Mouse (Mus musculus) stomach, adult 2 months (tissue): ENCODE data around the gene Olfr55. TPM values are rescaled to one million over a fixed set of nuclear protein-coding genes. Genes with fewer than 3 reads are reported as not detected.

Experiments
- polyA plus RNA-seq: library from polyadenylated mRNA; depleted of rRNA; stranded (reverse); fragments of >200 nt; gene quantifications from 2 replicates; pipeline ENCODE4 v1.2.3, GENCODE M21; 2012; rRNA removed

The Olfr55 gene
- polyA plus RNA-seq: not detected in 2 replicates

DNA sequence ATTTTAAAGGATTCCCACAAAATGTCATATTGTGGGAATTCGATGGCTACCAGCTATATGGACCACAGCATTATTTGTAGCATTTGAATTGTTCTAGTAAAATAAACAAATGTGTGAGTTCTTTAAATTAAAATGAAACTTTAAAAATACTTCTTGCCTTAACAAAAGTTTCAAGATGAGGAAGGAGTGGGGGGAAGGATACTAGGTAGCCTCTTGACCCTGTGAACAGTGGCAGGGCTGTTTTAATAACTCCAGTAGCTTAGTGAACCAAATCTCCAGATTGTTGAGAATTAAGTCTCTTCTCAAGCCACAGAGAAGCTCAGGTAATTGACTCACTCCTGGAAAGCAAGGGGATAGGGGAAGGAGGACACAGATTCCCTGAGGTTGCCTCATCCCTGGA, at the start of gene Olfr55:
Gene Olfr55, plus strand, starts transcription at position 301 of the 400 bp plus-strand sequence.

GRCm38 (mm10) chr17:33139261-33139820, 28.9 kb upstream of the Olfr55 start, which contains the start of gene Morc2b:
Morc2b (minus strand) TSS chr17:33139683.

DNA sequence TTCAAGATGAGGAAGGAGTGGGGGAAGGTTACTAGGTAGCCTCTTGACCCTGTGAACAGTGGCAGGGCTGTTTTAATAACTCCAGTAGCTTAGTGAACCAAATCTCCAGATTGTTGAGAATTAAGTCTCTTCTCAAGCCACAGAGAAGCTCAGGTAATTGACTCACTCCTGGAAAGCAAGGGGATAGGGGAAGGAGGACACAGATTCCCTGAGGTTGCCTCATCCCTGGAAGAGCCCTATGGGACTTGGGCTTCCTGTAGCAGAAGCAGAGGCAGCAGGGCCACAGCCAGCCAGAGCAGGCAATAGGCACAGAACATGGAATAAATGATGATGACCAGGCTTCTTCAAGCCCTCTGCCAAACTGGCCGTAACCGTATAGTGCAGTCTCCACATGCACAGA, 22.8 kb downstream of the Olfr55 start, which contains the start of gene Olfr239:
Gene Olfr239, plus strand, starts transcription at position 301 of the 400 bp plus-strand sequence.

GRCm38 (mm10) chr17:33221590-33221989, 53.3 kb downstream of the Olfr55 start, which contains the start of gene Olfr1564:
Olfr1564 (minus strand) TSS chr17:33221690.

Other genes with a start within 250 kb of the Olfr55 start
- gene Cyp4f13, start 221.0 kb upstream of the Olfr55 start, polyA plus RNA-seq: 26.1 and 29.8 TPM in 2 replicates
- gene Zfp472, start 202.6 kb upstream of the Olfr55 start, polyA plus RNA-seq: 0.09 and 0.18 TPM in 2 replicates
- gene Zfp952, start 175.3 kb upstream of the Olfr55 start, polyA plus RNA-seq: 0.12 and 0.41 TPM in 2 replicates
- gene Zfp763, start 135.0 kb upstream of the Olfr55 start, polyA plus RNA-seq: 0.03 TPM in 1 of 2 replicates, not detected in the other
- gene 4921501E09Rik, start 100.4 kb upstream of the Olfr55 start, polyA plus RNA-seq: not detected in 2 replicates
- gene Zfp563, start 79.1 kb upstream of the Olfr55 start, polyA plus RNA-seq: 0.26 and 0.51 TPM in 2 replicates
- gene Morc2b, start 28.8 kb upstream of the Olfr55 start, polyA plus RNA-seq: not detected in 2 replicates
- gene Olfr239, start 22.9 kb downstream of the Olfr55 start, polyA plus RNA-seq: not detected in 2 replicates
- gene Olfr1564, start 53.2 kb downstream of the Olfr55 start, polyA plus RNA-seq: not detected in 2 replicates
- 0.02 and 0.05 TPM in 2 replicates for gene Zfp955a, start 86.7 kb downstream of the Olfr55 start, polyA plus RNA-seq
- not detected in 2 replicates for gene Olfr63, start 96.2 kb downstream of the Olfr55 start, polyA plus RNA-seq
- gene Zfp955b, start 121.1 kb downstream of the Olfr55 start, polyA plus RNA-seq: 0.16 and 0.42 TPM in 2 replicates
- 0.04 and 0.08 TPM in 2 replicates for gene Zfp81, start 190.4 kb downstream of the Olfr55 start, polyA plus RNA-seq
- gene Zfp101, start 226.2 kb downstream of the Olfr55 start, polyA plus RNA-seq: 0.22 and 0.28 TPM in 2 replicates